Mouse (Mus musculus): Measurements from ENCODE around the gene Olfr815. TPM values are rescaled to one million over a fixed set of nuclear protein-coding genes. Genes with fewer than 3 reads are reported as not detected.

The Olfr815 gene
- total RNA-seq (2023), result not detected in 4 replicates

DNA sequence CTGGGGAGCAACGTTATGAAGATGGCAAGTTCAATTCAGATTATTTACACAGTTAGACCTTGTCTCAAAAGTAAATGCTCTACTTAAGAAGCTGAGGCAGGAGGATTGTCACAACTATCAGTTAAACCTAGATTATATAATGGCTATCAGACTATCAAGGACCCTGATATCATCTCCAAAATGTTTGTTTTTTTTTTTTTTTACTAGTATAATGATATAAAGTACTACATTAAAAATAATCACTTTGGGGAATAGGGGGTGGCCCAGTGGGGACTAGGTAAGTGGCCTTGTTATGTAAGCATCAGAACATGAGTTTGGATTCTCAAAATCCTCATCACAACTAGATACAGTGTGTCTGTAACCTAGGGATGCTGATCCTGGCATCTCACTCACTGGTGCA lies at the start of gene Olfr815:
Olfr815 (minus strand) TSS at position 101 of the 400 bp plus-strand sequence.

DNA sequence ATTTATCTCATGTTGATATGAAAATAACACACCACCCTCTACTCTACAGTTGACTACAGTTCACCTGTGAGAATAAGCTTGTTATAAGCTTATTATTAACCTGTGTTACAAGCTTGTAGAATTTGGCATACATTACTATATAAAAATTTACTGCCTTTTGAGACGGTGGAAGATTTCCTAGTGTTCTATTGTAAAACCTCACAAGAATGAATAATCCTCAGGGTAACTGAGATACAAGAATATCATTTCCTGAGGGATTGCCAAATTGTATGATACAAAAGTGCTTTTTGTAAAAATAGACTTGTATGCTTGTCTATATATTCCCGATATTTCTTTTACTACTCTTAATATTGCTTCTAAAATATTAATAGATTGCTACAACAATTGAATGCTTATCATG lies 43.3 kb upstream of the Olfr815 start, which contains the start of gene Olfr818:
Olfr818 (minus strand) TSS at position 101 of the 400 bp plus-strand sequence.

DNA sequence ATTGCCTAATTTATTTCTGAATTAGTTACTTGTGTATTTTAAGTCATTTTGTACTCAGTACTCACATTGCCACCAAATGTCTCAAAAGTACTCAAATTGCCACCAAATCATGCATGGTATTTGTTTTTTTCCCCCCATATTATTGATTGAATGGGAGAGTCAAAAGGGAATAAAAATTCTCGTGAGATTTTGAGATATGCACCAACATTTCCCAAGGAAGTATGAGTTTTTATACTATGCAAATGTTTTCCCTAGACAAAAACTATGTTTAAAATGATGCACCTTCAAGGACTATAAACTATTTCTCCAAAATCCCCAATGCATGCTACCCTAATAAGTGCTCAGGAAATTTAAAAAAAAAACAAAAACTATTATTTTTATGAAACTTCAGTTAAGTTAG lies 9.8 kb upstream of the Olfr815 start, which contains the start of gene Olfr816:
Olfr816 (minus strand) TSS at position 101 of the 400 bp plus-strand sequence.

DNA sequence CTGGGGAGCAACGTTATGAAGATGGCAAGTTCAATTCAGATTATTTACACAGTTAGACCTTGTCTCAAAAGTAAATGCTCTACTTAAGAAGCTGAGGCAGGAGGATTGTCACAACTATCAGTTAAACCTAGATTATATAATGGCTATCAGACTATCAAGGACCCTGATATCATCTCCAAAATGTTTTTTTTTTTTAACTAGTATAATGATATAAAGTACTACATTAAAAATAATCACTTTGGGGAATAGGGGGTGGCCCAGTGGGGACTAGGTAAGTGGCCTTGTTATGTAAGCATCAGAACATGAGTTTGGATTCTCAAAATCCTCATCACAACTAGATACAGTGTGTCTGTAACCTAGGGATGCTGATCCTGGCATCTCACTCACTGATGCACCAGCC lies 25.9 kb downstream of the Olfr815 start, which contains the start of gene Olfr814:
Olfr814 (minus strand) TSS at position 101 of the 400 bp plus-strand sequence.

DNA sequence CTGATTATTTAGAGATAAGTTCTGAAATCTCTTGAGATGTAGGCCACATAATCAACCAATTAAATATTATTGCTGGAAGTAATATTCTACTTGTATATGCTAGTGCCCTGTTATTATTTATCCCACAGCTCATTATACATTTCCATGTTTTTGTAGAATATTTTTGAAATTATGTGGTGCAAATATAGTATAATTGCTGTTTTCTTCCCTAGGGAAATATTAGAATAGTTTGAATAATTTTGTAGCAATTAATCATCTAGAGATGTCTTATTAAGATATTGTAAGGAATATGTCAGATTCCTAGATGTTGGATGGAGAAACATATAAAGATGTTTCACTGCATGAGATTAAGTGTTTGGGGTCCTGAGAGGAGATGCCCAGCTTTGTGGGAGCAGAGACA lies 50.6 kb downstream of the Olfr815 start, which contains the start of gene Olfr813:
Olfr813 (plus strand) TSS at position 301 of the 400 bp plus-strand sequence.

Other genes with a start within 250 kb of the Olfr815 start
- not detected in 4 replicates for gene Olfr800, start 248.2 kb downstream of the Olfr815 start, total RNA-seq (2023)
- gene Olfr801, start 232.0 kb downstream of the Olfr815 start, total RNA-seq (2023), result not detected in 4 replicates
- gene Olfr802, start 217.7 kb downstream of the Olfr815 start, total RNA-seq (2023), result not detected in 4 replicates
- not detected in 4 replicates for gene Olfr803, start 211.6 kb downstream of the Olfr815 start, total RNA-seq (2023)
- not detected in 4 replicates for gene Olfr804, start 202.7 kb downstream of the Olfr815 start, total RNA-seq (2023)
- not detected in 4 replicates for gene Olfr805, start 176.5 kb downstream of the Olfr815 start, total RNA-seq (2023)
- gene Olfr806, start 163.9 kb downstream of the Olfr815 start, total RNA-seq (2023), result not detected in 4 replicates
- not detected in 4 replicates for gene Olfr807, start 148.1 kb downstream of the Olfr815 start, total RNA-seq (2023)
- not detected in 4 replicates for gene Olfr808, start 140.4 kb downstream of the Olfr815 start, total RNA-seq (2023)
- gene Olfr809, start 131.2 kb downstream of the Olfr815 start, total RNA-seq (2023), result not detected in 4 replicates
- gene Olfr810, start 111.0 kb downstream of the Olfr815 start, total RNA-seq (2023), result not detected in 4 replicates
- not detected in 4 replicates for gene Olfr811, start 101.5 kb downstream of the Olfr815 start, total RNA-seq (2023)
- not detected in 4 replicates for gene Olfr812, start 59.8 kb downstream of the Olfr815 start, total RNA-seq (2023)
- gene Olfr813, start 50.5 kb downstream of the Olfr815 start, total RNA-seq (2023), result not detected in 4 replicates
- gene Olfr814, start 26.0 kb downstream of the Olfr815 start, total RNA-seq (2023), result not detected in 4 replicates
- not detected in 4 replicates for gene Olfr816, start 9.7 kb upstream of the Olfr815 start, total RNA-seq (2023)
- not detected in 4 replicates for gene Olfr818, start 43.2 kb upstream of the Olfr815 start, total RNA-seq (2023)
- not detected in 4 replicates for gene Olfr819, start 61.4 kb upstream of the Olfr815 start, total RNA-seq (2023)
- gene Olfr247, start 70.3 kb upstream of the Olfr815 start, total RNA-seq (2023), result not detected in 4 replicates
- gene Gm10310, start 79.2 kb upstream of the Olfr815 start, total RNA-seq (2023), result not detected in 4 replicates
- not detected in 4 replicates for gene Olfr820, start 106.8 kb upstream of the Olfr815 start, total RNA-seq (2023)
- not detected in 4 replicates for gene Olfr821, start 124.5 kb upstream of the Olfr815 start, total RNA-seq (2023)
- not detected in 4 replicates for gene Olfr822, start 165.3 kb upstream of the Olfr815 start, total RNA-seq (2023)
- not detected in 4 replicates for gene Olfr823, start 209.5 kb upstream of the Olfr815 start, total RNA-seq (2023)
- gene Olfr824, start 224.1 kb upstream of the Olfr815 start, total RNA-seq (2023), result not detected in 4 replicates

Measured in B cell, adult 62 days (primary cell).